Mouse (Mus musculus) thymus, adult 2 months (tissue): ENCODE results near the gene Tada2b. TPM values are rescaled to one million over a fixed set of nuclear protein-coding genes. Genes with fewer than 3 reads are reported as not detected.

Source experiments
- DNase-seq: peaks from one replicate; pipeline ENCODE4 v3.0.0; 2021
- H3K27ac ChIP-seq: fragments of 200-500 bp; 2 replicates; pipeline ENCODE4 v1.5.1; 2012; ENCODE audit warnings: low read length, control low read depth; ENCODE audit not compliant: control insufficient read depth, insufficient read depth
- H3K27me3 ChIP-seq: fragments of 200-500 bp; 2 replicates; pipeline ENCODE4 v1.6.1; 2012; ENCODE audit warnings: mild to moderate bottlenecking, low read length, moderate library complexity, mixed read lengths; ENCODE audit not compliant: control insufficient read depth, insufficient read depth
- H3K36me3 ChIP-seq: fragments of 200-500 bp; 2 replicates; pipeline ENCODE4 v1.6.1; 2012; ENCODE audit warnings: mild to moderate bottlenecking, low read length, moderate library complexity; ENCODE audit not compliant: control insufficient read depth, insufficient read depth
- H3K4me1 ChIP-seq: fragments of 200-500 bp; replicated peaks from 2 replicates; pipeline ENCODE4 v1.6.1; 2012; ENCODE audit warnings: low read length; ENCODE audit not compliant: control insufficient read depth, insufficient read depth
- H3K4me3 ChIP-seq: fragments of 200-500 bp; 2 replicates; pipeline ENCODE4 v1.5.1; 2012; ENCODE audit warnings: mild to moderate bottlenecking, low read length, control low read depth, moderate library complexity; ENCODE audit not compliant: control insufficient read depth, insufficient read depth
- CTCF ChIP-seq: fragments of 200-500 bp; IDR thresholded peaks from 2 replicates; pipeline ENCODE4 v1.5.1; 2012; ENCODE audit warnings: mild to moderate bottlenecking, control low read depth, low read length, moderate library complexity, borderline replicate concordance; ENCODE audit not compliant: control insufficient read depth, poor library complexity, insufficient read depth; ENCODE audit errors: extremely low read depth
- POLR2A ChIP-seq: fragments of 200-500 bp; IDR thresholded peaks from 2 replicates; pipeline ENCODE4 v1.6.1; 2012; ENCODE audit warnings: mild to moderate bottlenecking, low read length, control low read depth, moderate library complexity; ENCODE audit not compliant: control insufficient read depth, poor library complexity, insufficient read depth; ENCODE audit errors: extremely low read depth
- WGBS: fragments of 180-500 bp; shearing (Covaris S2); methylation state at CpG from one replicate; pipeline ENCODE4 v1.1.7; 2018; 5-methylcytosine and 5-hydroxymethylcytosine counted together
- polyA plus RNA-seq: library from polyadenylated mRNA; depleted of rRNA; stranded (reverse); fragments of >200 nt; gene quantifications from 2 replicates; pipeline ENCODE4 v1.2.3, GENCODE M21; 2012

Tada2b gene
- polyA plus RNA-seq, 1 experiment = 15.8 TPM

DNA sequence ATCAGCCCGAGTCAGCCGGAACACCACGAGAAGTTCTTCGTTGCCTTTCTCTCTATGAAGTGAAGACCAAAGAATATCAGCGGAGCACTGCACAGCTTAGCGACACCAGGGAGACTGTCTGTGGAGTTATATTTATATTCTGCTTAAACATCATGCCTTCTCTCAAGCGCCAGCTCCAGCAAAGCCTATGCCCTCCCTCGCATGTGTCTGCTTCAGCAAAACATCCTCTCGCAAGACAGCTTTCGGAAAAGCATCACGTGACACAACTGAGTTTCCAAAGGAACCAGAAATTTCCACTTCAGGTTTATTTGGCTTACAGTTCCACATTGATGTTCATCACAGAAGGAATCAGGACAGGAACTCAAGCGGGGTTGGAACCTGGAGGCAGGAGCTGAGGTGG, 36.2 kb downstream of the Tada2b start:
- no peak for DNase-seq
- Histone ChIP-seq H3K36me3 (no peaks in the 10 kb centered on the region), H3K27ac (no peak overlapping the region), H3K4me1 (peaks cover 35% of the 10 kb centered on the region), H3K4me3 (no peak overlapping the region), H3K27me3 (no peaks in the 10 kb centered on the region)
- TF ChIP-seq CTCF (no peak), POLR2A (no peak)
- 97% methylated on average over 12 of the region's 12 CpGs for WGBS

DNA sequence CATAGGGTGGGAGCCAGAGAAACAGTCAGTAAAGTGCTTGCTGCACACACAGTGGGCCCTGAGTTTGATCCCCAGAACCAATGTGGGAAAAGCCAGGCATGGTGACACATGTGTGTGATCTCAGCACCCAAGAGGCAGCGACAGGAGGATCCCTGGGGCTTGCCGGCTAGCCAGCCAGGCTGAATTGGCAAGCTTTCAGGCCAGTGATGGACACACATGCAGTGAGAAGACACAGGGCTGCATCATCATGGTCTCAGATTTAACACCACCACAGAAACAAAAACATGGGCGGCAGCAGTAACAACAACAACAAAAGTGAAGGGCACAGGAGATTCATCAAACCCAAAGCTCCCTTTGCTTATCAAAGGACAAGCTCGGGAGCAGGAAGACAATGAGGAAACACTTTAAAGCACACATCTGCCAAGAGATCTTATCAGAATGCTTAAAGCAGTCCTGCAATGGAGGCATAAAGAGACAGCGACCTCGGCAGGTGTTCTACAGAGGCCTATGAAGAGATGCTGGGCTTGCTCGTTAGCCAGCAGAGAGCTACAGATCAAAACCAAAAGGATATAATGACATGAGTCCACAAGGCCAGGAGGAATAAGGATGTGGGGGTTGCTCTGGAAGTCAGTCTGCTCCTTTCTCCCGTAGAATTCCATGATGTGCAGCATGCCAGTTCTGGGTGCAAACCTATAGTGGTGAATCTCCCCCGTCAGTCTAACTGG, 37.8 kb downstream of the Tada2b start:
- H3K4me3 ChIP-seq = no peak overlapping the region
- 19% methylated on average over 9 of the region's 9 CpGs for WGBS
- no peaks in the 10 kb centered on the region for H3K27me3 ChIP-seq
- no peaks in the 10 kb centered on the region for H3K36me3 ChIP-seq
- H3K4me1 ChIP-seq = peaks cover 34% of the 10 kb centered on the region
- H3K27ac ChIP-seq = peak overlapping the region; percentile 28; the same call in 1 of the 2 replicates
- no peak for TF ChIP-seq CTCF
- TF ChIP-seq POLR2A = no peak
- peak; percentile 41 for DNase-seq

DNA sequence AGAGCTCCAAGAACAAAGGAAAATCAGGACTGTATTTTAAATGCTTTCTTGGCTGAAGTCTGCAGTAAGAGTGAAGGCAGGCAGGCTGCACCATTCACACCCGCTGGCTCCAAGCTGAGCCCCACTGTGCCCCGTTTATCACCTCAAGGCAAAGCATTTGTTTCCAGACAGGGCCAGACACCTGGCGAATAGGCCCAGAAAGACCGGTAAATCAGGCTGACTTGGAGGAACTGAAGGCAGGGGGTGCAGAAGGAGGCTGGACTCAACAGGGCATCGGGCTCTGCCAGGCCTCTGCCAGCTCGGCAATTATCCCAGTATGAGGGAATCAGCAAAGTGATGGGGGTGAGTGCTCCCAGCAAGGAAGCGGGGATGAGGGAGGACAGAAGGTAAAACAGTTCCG, 39.1 kb downstream of the Tada2b start:
- Histone ChIP-seq H3K36me3 (no peaks in the 10 kb centered on the region), H3K4me1 (peaks cover 30% of the 10 kb centered on the region), H3K27me3 (no peaks in the 10 kb centered on the region), H3K4me3 (no peak overlapping the region), H3K27ac (no peak overlapping the region)
- no peak for TF ChIP-seq POLR2A
- no peak for TF ChIP-seq CTCF
- 43% methylated on average over 8 of the region's 8 CpGs for WGBS
- DNase-seq = no peak

- Histone ChIP-seq H3K4me3 (no peak overlapping the region), H3K27ac (no peak overlapping the region), H3K36me3 (no peaks in the 10 kb centered on the region), H3K4me1 (peaks cover 30% of the 10 kb centered on the region), H3K27me3 (no peaks in the 10 kb centered on the region)
- TF ChIP-seq POLR2A (no peak), CTCF (no peak)
- no peak for DNase-seq
- WGBS = 75% methylated on average over 4 of the region's 4 CpGs
Observed at GRCm38 (mm10) chr5:36444611-36445010, 39.5 kb downstream of the Tada2b start.

- H3K4me3 ChIP-seq = no peak overlapping the region
- H3K27ac ChIP-seq = no peak overlapping the region
- no peaks in the 10 kb centered on the region for H3K27me3 ChIP-seq
- WGBS = 67% methylated on average over 3 of the region's 3 CpGs
- TF ChIP-seq CTCF (no peak), POLR2A (no peak)
- DNase-seq = no peak
- no peaks in the 10 kb centered on the region for H3K36me3 ChIP-seq
- H3K4me1 ChIP-seq = peaks cover 16% of the 10 kb centered on the region
Observed at GRCm38 (mm10) chr5:36440741-36441140, 43.3 kb downstream of the Tada2b start.

GRCm38 (mm10) chr5:36436858-36437257, 47.2 kb downstream of the Tada2b start:
- H3K4me1 ChIP-seq = no peaks in the 10 kb centered on the region
- 71% methylated on average over 4 of the region's 4 CpGs for WGBS
- H3K27ac ChIP-seq = no peak overlapping the region
- no peak overlapping the region for H3K4me3 ChIP-seq
- no peaks in the 10 kb centered on the region for H3K27me3 ChIP-seq
- TF ChIP-seq POLR2A (no peak), CTCF (no peak)
- no peak for DNase-seq
- no peaks in the 10 kb centered on the region for H3K36me3 ChIP-seq
